Mouse (Mus musculus): ENCODE results near the gene Jak3. TPM values are rescaled to one million over a fixed set of nuclear protein-coding genes. Genes with fewer than 3 reads are reported as not detected.

Gene Jak3
- 6.6 and 7.5 TPM in 2 replicates for polyA plus RNA-seq (2015; fragmentation: Nextera tagmentation; extraction: Ambion mirVana)

GRCm38 (mm10) chr8:71676020-71676741, at the start of gene Jak3:
Jak3 (plus strand) TSS chr8:71676296.
- H3K27ac ChIP-seq (ENCODE audit: low read length) = peak within 1 kb of the TSS; percentile 52
- ATAC-seq (ENCODE audit: low FRiP score, low TSS enrichment) = peak; percentile 17; the same call in 1 of the 2 replicates

DNA sequence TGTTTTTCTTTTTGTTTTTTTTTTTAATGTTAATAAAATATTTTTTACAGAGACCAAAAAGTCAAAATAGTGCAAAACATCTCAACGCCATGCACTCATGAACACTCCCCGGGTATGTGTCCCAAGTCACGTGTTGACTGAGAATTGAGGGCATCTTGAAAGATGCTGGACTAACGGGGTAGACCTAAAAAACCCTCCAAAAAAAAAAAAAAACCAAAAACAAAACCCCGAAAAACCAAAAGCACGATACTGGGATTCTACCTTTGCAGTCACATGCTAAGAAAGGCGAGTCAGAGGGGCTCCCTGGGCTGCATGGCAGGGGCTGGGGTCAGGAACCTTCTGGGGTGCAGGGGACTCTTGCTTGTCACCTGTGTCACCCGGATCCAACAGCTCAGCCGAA, 49.3 kb upstream of the Jak3 start:
- Histone ChIP-seq H3K4me1 (ENCODE audit: insufficient read depth, low read length) (peaks cover 27% of the 10 kb centered on the region), H3K4me3 (ENCODE audit: low read length) (no peak overlapping the region), H3K27ac (ENCODE audit: low read length) (no peak overlapping the region), H3K27me3 (ENCODE audit: insufficient read depth, low read length) (peaks cover 6% of the 10 kb centered on the region), H3K36me3 (ENCODE audit: insufficient read depth, low read length) (peaks cover 33% of the 10 kb centered on the region), H3K9ac (replicated peaks; ENCODE audit: low read length) (no peak overlapping the region), H3K9me3 (ENCODE audit: low read length) (peaks cover 17% of the 10 kb centered on the region), H3K4me2 (replicated peaks; ENCODE audit: low read depth, low read length) (no peak overlapping the region)
- 88% methylated on average over 9 of the region's 9 CpGs for whole genome bisulfite sequencing
- no peak for ATAC-seq (ENCODE audit: low FRiP score, low TSS enrichment)

More at GRCm38 (mm10) chr8:71676020-71676741, at the start of gene Jak3:
- H3K9ac ChIP-seq (replicated peaks; ENCODE audit: low read length) = peak within 1 kb of the TSS; percentile 82
- H3K9me3 ChIP-seq (ENCODE audit: low read length) = no peaks in the 10 kb centered on the region
- H3K27me3 ChIP-seq (ENCODE audit: insufficient read depth, low read length) = peaks cover 52% of the 10 kb centered on the region
- H3K36me3 ChIP-seq (ENCODE audit: insufficient read depth, low read length) = no peaks in the 10 kb centered on the region
- peak within 1 kb of the TSS; percentile 72 for H3K4me3 ChIP-seq (ENCODE audit: low read length)
- H3K4me2 ChIP-seq (replicated peaks; ENCODE audit: low read depth, low read length) = peak within 1 kb of the TSS; percentile 90
- WGBS = 3% methylated on average over 39 of the region's 40 CpGs
- peaks cover 20% of the 10 kb centered on the region for H3K4me1 ChIP-seq (ENCODE audit: insufficient read depth, low read length)

GRCm38 (mm10) chr8:71627265-71628099, 48.6 kb upstream of the Jak3 start:
- Histone ChIP-seq H3K27ac (ENCODE audit: low read length) (peak overlapping the region; percentile 74), H3K4me3 (ENCODE audit: low read length) (no peak overlapping the region), H3K36me3 (ENCODE audit: insufficient read depth, low read length) (peaks cover 25% of the 10 kb centered on the region), H3K27me3 (ENCODE audit: insufficient read depth, low read length) (peaks cover 6% of the 10 kb centered on the region), H3K4me2 (replicated peaks; ENCODE audit: low read depth, low read length) (no peak overlapping the region), H3K4me1 (ENCODE audit: insufficient read depth, low read length) (peaks cover 27% of the 10 kb centered on the region), H3K9ac (replicated peaks; ENCODE audit: low read length) (no peak overlapping the region; the same call in 1 of the 2 replicates), H3K9me3 (ENCODE audit: low read length) (peaks cover 11% of the 10 kb centered on the region)
- ATAC-seq (ENCODE audit: low FRiP score, low TSS enrichment) = no peak
- WGBS = 42% methylated on average over 9 of the region's 9 CpGs

DNA sequence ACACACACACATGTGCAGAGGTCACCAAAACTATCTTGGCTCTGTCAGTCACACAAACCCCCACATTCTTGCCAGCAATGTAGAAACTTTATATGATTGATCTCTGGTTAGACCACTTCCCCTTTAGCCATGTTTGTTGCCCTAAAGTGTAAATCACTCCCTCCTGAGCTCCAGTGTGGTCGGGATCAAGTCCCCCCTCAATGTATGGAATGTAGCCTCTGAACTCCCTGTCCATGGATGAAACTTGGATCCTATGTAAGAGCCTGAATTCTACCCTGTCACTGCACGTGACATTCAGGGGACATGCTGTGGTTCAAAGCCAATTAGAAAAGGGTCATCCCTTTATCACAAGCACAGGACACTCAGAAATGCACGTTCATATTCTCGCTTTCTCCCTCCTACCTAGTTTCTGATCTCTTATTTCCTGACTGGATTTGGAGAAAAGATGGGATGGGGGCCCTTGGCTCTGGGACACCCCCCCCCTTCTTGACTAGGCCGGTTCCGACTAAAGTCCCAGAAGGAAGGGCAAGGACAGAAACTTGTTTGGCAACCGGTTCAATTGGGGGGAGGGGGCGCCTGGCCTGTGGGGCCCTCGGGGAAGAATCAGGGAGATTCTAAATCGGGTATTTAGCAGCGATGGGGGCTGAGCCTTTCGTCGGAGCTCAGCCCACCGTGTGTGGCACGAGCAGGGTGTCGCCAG, 47.5 kb upstream of the Jak3 start:
- ATAC-seq (ENCODE audit: low FRiP score, low TSS enrichment) = no peak
- Histone ChIP-seq H3K9ac (replicated peaks; ENCODE audit: low read length) (peak overlapping the region; percentile 76), H3K4me1 (ENCODE audit: insufficient read depth, low read length) (peaks cover 27% of the 10 kb centered on the region), H3K4me2 (replicated peaks; ENCODE audit: low read depth, low read length) (peak overlapping the region; percentile 95), H3K27me3 (ENCODE audit: insufficient read depth, low read length) (peaks cover 6% of the 10 kb centered on the region), H3K9me3 (ENCODE audit: low read length) (peaks cover 10% of the 10 kb centered on the region), H3K27ac (ENCODE audit: low read length) (peak overlapping the region; percentile 74), H3K4me3 (ENCODE audit: low read length) (peak overlapping the region; percentile 62), H3K36me3 (ENCODE audit: insufficient read depth, low read length) (peaks cover 15% of the 10 kb centered on the region)
- 6% methylated on average over 16 of the region's 16 CpGs for WGBS

- Histone ChIP-seq H3K4me3 (ENCODE audit: low read length) (peak overlapping the region; percentile 62), H3K36me3 (ENCODE audit: insufficient read depth, low read length) (peaks cover 8% of the 10 kb centered on the region), H3K4me2 (replicated peaks; ENCODE audit: low read depth, low read length) (peak overlapping the region; percentile 95), H3K9ac (replicated peaks; ENCODE audit: low read length) (peak overlapping the region; percentile 76), H3K27me3 (ENCODE audit: insufficient read depth, low read length) (peaks cover 11% of the 10 kb centered on the region), H3K27ac (ENCODE audit: low read length) (peak overlapping the region; percentile 74), H3K9me3 (ENCODE audit: low read length) (peaks cover 10% of the 10 kb centered on the region), H3K4me1 (ENCODE audit: insufficient read depth, low read length) (peaks cover 34% of the 10 kb centered on the region)
- ATAC-seq (ENCODE audit: low FRiP score, low TSS enrichment) = peak; percentile 88
- WGBS = under 1% methylated on average over 54 of the region's 55 CpGs
Observed at GRCm38 (mm10) chr8:71629096-71629697, 46.9 kb upstream of the Jak3 start.

GRCm38 (mm10) chr8:71629781-71630212, 46.3 kb upstream of the Jak3 start:
- Histone ChIP-seq H3K9ac (replicated peaks; ENCODE audit: low read length) (peak overlapping the region; percentile 76), H3K36me3 (ENCODE audit: insufficient read depth, low read length) (peaks cover 2% of the 10 kb centered on the region; the same call in 1 of the 2 replicates), H3K9me3 (ENCODE audit: low read length) (peaks cover 10% of the 10 kb centered on the region), H3K4me2 (replicated peaks; ENCODE audit: low read depth, low read length) (peak overlapping the region; percentile 95), H3K4me1 (ENCODE audit: insufficient read depth, low read length) (peaks cover 37% of the 10 kb centered on the region), H3K27me3 (ENCODE audit: insufficient read depth, low read length) (peaks cover 14% of the 10 kb centered on the region), H3K4me3 (ENCODE audit: low read length) (peak overlapping the region; percentile 62), H3K27ac (ENCODE audit: low read length) (peak overlapping the region; percentile 74; the same call in 1 of the 2 replicates)
- 5% methylated on average over 25 of the region's 25 CpGs for WGBS
- ATAC-seq (ENCODE audit: low FRiP score, low TSS enrichment) = peak; percentile 50

- Histone ChIP-seq H3K27ac (ENCODE audit: low read length) (no peak overlapping the region), H3K27me3 (ENCODE audit: insufficient read depth, low read length) (peaks cover 20% of the 10 kb centered on the region), H3K4me2 (replicated peaks; ENCODE audit: low read depth, low read length) (no peak overlapping the region), H3K36me3 (ENCODE audit: insufficient read depth, low read length) (no peaks in the 10 kb centered on the region), H3K9ac (replicated peaks; ENCODE audit: low read length) (no peak overlapping the region), H3K4me1 (ENCODE audit: insufficient read depth, low read length) (peaks cover 37% of the 10 kb centered on the region), H3K4me3 (ENCODE audit: low read length) (no peak overlapping the region), H3K9me3 (ENCODE audit: low read length) (peaks cover 10% of the 10 kb centered on the region)
- 84% methylated on average over 6 of the region's 6 CpGs for WGBS
- ATAC-seq (ENCODE audit: low FRiP score, low TSS enrichment) = no peak
Observed at GRCm38 (mm10) chr8:71630761-71631160, 45.3 kb upstream of the Jak3 start.

- Histone ChIP-seq H3K9ac (replicated peaks; ENCODE audit: low read length) (no peak overlapping the region), H3K4me2 (replicated peaks; ENCODE audit: low read depth, low read length) (no peak overlapping the region), H3K27ac (ENCODE audit: low read length) (no peak overlapping the region), H3K9me3 (ENCODE audit: low read length) (peaks cover 10% of the 10 kb centered on the region), H3K4me3 (ENCODE audit: low read length) (no peak overlapping the region), H3K27me3 (ENCODE audit: insufficient read depth, low read length) (peaks cover 20% of the 10 kb centered on the region), H3K4me1 (ENCODE audit: insufficient read depth, low read length) (peaks cover 37% of the 10 kb centered on the region), H3K36me3 (ENCODE audit: insufficient read depth, low read length) (no peaks in the 10 kb centered on the region)
- 67% methylated on average over 2 of the region's 2 CpGs for WGBS
- ATAC-seq (ENCODE audit: low FRiP score, low TSS enrichment) = no peak
Observed at GRCm38 (mm10) chr8:71631897-71632296, 44.2 kb upstream of the Jak3 start.

- ATAC-seq (ENCODE audit: low FRiP score, low TSS enrichment) = no peak
- Histone ChIP-seq H3K9me3 (ENCODE audit: low read length) (peaks cover 10% of the 10 kb centered on the region), H3K27ac (ENCODE audit: low read length) (no peak overlapping the region), H3K9ac (replicated peaks; ENCODE audit: low read length) (no peak overlapping the region; the same call in 1 of the 2 replicates), H3K36me3 (ENCODE audit: insufficient read depth, low read length) (no peaks in the 10 kb centered on the region), H3K27me3 (ENCODE audit: insufficient read depth, low read length) (peaks cover 20% of the 10 kb centered on the region), H3K4me2 (replicated peaks; ENCODE audit: low read depth, low read length) (peak overlapping the region; percentile 25; the same call in 1 of the 2 replicates), H3K4me3 (ENCODE audit: low read length) (no peak overlapping the region), H3K4me1 (ENCODE audit: insufficient read depth, low read length) (peaks cover 28% of the 10 kb centered on the region)
- WGBS = 15% methylated on average over 18 of the region's 22 CpGs
Observed at GRCm38 (mm10) chr8:71633164-71633563, 42.9 kb upstream of the Jak3 start.
